Mouse (Mus musculus) adrenal gland, postnatal 36 days (tissue): ENCODE data around the gene Cnot4. TPM values are rescaled to one million over a fixed set of nuclear protein-coding genes. Genes with fewer than 3 reads are reported as not detected.

Source experiments
- DNase-seq, 2 experiments: peaks; one replicate each; pipeline ENCODE4 v3.0.0; 2021; ENCODE audit warnings: mixed read lengths in 1 of 2
- total RNA-seq, 2 experiments: library from RNA; stranded (reverse); gene quantifications; 2 replicates each; pipeline ENCODE4 v1.2.3; 2021

Gene Cnot4
- total RNA-seq, 2 experiments from 2014 or later, result 23.3 to 33.5 TPM

DNA sequence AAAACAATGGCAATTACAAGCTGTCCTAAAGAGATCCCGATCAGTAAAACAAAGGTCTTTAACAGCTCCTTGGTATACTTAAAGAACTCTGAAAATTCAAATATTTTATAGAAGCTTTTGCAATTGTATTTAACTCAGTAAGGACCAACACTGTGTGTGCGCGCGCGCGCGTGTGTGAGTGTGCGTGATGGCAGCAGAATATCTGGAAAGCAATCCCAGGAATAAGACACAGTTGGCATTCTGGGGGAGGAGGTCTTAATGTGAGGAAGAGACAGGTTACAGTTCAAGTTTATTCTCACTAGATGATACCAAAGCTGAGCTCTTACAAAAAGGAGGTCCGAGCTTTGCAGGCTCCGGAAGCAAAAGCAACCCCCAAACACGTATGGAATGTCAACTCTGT, 100.2 kb downstream of the Cnot4 start:
- no peak for DNase-seq

DNA sequence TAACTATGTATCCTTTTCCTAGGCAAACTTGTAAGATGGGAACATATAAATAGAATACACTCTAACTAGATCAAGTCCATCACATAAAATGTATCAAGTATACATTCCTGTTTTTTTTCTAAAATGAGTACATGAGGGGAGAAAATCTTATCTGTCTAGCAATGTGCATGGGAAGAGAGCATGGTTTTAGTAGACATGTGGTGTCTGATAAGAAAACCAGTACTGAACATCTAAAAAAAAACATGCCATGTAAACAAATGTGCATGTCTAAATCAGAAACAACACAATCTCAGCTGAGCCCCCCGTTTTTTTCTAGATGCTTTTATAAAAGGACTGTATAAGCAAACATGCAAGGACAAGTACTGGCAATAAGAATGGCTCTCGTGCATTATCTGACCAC, 100.8 kb downstream of the Cnot4 start:
- no peak for DNase-seq

DNA sequence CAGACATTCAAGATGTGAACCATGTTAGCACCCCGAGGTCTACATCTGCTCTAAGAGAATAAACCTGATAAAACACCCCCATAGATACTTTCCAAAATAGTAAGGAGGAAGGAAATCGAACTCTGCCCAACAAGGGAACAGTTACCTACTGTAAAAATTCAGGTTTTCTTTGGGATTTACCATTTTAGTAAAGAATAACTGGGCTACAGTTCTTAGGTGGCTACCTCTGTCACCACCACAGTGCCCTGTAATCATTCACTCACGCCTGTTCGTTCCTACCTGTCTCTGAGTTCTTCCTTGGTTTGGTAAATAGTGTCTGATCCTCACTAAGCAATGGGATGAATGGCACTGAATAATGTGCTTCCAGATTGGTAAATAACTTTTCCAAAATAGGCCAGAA, 102.7 kb downstream of the Cnot4 start:
- no peak for DNase-seq

DNA sequence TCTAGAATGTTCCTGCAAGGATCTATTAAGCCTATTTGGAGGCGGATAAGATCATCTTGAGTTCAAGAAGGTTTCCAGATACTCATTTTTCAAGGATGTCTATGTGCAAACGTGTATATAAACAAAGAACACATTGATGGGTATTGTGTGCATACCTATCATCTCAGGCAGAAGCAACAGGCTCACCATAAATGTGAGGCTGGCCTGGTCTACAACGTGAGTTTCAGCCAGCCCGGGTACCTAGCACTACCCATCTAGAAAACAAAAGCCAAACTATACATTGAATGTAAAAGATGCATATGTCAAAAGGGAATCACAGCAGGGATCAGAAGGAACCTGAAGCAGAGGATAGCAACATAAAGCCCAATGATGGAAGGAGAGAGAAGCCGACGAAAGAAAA, 103.3 kb downstream of the Cnot4 start:
- no peak for DNase-seq

DNA sequence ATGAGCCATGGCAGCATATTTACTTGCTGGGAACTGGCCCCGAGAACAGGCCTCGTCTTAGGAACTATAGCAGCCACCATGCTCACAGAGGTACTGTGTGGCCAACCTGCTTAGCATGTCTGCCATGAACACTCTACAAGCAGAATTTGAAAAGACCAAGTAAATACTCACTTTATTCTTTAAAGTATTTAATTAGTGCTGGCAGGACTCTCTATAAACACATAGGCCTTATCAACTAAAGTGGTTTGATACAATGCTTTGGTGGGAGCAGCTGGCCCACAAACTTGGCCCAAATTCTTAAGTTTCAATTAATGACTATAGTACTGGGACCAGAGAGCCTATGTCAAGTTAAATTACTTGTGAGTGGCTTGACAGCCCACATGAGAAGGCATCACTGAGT, 105.5 kb downstream of the Cnot4 start:
- no peak for DNase-seq

DNA sequence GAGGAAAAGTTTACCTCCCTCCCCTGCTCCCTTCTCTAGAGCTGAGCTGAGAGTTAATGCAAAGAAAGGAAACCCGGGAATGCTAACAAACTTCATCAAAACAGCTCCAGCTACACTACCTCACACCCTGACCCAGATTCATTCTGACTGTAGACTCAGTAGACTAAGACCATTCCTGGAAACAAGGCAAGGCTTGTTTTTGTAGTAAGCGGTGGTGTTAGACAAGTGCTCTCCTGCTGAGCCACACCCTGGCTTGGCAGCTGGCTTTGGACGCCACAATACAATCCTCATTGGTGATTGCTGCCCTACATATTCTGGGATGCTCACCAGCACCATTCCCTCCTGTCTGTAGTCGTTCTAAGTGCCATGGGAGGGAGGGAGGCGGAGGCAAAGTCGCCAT, 106.3 kb downstream of the Cnot4 start:
- DNase-seq, result no peak

DNA sequence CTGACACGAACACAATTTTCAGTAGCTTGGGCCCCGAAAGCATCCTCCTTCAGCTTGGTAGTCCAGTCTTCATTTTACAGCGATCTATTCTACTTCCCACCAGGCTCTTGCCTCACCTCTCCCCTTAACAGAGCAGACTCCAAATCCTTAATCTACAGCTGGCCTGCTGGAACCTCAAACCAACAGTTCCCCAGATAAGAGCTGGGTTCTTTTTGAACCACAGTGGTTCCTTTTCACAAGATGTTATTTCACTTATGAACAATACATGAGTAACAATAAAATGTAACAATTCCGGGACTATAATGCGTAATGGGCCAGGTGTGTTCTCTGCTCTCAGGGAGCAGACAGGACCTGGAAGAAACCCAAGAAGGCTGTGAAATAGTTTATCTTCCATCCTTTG, 116.9 kb downstream of the Cnot4 start:
- DNase-seq, result no peak

DNA sequence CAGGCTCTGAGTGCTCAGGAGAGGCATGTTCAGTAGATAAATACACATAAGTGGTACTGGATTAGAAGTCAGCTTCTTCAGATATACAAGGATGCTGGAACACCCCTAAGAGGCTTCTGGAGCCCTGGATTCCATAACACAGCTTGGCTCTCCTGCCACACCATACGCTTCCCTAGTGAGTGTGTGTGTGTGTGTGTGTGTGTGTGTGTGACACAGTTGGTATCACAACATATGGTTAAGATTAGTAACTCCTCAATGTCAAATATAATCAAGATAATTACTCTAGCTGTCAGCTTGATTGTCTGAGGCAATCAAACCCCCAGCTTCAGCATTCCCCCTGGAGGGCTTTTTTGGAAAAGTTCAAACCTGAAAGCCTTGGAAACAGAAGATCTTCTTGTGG, 121.6 kb downstream of the Cnot4 start:
- DNase-seq, result no peak

DNA sequence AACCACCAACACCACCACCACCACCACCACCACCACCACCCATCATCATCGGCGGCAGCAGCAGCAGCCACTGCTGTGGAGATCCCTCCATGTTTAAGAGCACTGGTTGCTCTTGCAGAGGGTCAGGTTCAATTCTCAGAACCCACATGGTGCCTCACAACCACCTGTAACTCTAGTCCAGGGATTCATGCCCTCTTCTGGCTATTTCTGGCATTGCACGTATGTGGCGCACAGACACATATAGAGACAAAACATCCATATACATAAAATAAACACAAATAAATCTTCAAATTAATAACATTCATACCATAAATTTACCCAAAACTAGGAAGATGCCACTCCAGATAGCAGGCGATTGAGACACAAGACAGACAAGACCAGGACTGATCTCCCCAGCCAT, 122.8 kb downstream of the Cnot4 start:
- DNase-seq, result no peak

DNA sequence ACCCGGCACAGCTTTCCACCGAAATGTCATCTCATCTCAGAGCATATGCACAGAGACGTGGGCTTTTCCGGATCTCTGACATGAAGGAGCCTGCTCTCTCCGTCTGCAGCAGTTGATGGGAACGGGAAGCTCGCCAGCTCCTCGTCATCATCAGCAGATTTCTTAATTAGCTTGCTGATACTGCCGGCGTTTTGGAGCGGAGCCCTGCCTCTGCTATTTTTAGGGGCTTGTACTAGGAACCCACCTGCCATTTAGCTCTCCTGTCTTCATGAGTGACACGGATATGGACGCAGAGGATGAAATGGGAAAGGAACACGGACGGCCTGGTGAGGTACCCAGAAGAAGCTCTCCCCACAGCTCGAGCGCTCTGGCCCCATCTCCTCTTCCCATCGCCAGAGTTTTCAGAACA, 131.3 kb downstream of the Cnot4 start:
- no peak for DNase-seq

DNA sequence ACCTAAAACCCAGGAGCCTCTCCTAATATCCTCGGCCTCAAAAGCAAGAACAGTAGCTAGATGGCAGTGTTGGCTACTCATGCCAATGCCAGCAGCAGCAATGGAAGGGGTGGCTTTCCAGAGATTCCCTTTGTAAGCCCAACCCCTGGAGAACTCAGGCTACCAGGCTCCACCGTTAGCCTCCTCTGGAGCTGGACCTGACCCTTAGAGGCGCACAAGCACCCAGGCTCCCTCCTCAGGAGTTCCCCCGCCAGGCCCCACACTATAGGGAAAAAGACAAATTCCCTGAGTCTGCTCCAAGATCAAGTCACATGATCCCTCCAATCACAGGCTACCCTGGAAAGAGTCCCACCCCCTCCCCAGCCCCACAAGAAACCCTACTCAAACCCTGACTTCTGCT, 134.4 kb downstream of the Cnot4 start:
- DNase-seq, result peak; percentile 22 to 24

DNA sequence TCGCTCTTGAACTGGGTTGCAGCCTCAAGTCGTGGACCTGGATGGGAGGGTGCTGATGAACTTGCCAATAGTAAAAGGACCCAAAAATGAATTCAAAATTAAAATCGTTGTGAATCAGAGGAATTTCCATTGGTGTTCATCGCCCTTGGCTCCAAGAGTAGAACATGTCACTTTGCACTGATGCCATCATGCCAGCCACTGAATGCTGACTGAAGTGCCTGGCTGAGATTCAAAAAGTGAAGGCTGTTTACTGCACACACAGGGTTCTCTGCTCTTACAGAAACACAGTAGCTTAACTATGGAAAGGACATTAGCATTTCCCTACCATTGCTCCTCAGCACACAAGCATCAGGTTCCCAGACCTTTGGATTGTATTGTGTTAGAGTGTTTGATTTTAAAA, 137.0 kb downstream of the Cnot4 start:
- DNase-seq, result no peak

DNA sequence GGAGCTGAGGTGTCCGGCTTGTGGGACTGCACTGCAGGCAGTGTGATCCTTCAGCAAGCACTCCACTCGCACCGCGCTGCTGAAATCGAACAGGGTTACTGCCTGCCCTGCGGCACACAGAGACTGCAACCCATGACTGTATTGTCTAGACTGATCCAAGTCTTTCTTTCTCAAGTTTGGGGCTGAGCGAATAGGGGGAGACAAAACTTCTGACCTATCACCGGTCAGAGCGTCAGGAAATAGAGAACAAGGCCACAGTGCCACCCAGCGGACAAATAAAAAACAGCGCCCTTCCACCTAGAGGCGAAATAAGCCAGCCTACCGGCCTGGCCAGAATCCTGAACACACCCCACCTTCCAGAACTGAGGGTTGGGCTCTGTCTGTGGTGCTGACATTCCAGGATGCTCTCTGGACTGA, 138.3 kb downstream of the Cnot4 start:
- DNase-seq, result peak; percentile 83 to 85

DNA sequence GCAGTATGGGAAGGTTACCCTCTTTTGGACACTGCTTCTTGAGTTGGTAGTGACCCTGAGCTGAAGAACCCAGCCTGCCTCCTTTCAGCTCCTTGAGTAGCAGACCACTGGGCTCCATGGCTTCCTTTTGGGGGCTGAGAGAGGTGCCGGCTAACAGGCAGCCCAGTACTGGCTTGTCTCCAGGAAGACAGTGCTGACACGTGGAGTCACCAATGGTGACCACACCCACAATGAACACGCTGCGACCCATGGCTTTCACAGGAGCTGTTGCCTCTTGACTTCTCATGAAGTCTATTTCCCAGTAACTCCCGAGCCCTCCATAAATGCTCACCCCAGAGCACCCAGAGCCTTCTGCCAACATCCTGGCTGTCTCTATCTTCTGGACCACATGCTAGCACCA, 138.8 kb downstream of the Cnot4 start:
- DNase-seq, result no peak

DNA sequence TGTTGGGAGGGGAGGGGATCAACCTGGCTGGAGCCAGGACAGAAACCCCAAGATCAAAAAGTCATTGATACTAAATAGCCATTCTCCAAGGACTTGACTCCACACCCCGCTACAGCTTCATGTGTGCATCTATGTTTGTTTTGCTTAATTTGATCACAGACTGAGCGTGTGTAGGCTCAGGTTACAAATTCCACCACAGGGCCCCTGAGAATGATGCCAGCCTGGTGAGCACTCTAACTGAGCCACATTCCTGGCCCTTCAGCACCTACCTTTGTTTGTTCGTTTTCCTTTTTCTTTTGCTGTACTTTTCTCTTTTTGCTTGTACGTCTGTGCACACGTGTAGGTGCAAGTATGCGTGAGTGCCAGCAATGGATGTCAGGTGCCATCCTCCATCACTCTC, 144.3 kb downstream of the Cnot4 start:
- no peak for DNase-seq

DNA sequence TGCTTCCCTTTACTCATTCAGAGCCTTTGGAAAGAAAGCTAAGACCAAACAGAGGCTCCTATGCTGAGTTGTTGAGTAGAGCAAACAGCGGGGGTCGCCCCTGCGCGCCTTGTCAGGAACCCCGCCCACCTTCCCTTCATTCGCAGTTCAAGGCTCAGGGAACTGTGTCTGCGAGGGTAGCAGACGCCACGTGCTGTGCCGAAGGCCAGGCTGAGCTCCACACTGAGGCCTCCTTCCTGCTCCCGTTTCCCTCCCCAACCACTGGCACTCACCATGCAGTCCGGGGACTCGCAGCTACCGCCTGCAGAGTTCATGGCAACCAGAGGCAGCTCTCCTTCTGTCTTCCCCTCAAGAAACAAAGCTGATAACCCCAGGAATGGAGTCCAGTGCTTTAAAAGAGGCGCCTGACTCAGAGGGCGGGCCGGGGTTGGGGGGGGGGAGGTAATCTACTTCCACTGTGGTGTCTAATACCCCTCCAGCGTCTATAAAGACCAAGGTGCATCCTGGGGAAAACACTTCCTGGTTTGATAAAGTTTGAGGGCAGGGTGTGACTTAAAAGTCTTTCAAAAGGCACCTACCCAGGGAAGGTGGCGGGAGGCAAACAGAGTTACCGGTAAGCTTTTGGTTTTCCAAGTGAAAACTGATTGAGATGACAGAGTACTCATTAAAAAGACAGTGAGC, 145.3 kb downstream of the Cnot4 start, which contains the start of gene Slc23a4:
Gene Slc23a4, minus strand, starts transcription at position 324 of the 681 bp plus-strand sequence.
- peak in 1 of 2 experiments; percentile 8 for DNase-seq

DNA sequence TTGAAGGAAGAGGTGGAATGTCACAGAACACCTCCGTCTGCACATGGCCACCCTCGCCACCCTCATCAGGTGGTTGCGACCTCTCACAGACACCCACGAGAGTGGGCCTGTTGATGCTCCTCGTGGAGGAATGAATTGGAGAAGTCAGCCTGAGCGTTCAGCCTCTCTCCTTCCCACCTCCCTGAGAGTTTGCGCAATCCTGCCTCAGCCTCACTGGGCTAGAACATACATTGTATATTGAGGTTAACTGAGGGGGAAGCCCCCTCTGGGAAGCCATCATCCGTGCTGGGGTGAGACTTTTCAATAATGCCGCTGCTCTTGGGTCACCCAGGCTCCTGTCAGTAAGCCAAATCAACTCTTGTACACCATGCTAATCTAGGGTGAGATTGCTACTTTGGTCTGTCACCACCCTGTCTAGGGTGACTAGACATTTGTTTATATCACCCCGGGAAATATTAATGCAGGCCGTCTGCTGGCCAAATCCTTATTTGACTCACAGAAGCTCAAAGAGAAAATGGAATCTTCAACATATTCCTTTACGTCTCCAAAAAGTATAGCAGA, 146.4 kb downstream of the Cnot4 start:
- DNase-seq, result no peak

DNA sequence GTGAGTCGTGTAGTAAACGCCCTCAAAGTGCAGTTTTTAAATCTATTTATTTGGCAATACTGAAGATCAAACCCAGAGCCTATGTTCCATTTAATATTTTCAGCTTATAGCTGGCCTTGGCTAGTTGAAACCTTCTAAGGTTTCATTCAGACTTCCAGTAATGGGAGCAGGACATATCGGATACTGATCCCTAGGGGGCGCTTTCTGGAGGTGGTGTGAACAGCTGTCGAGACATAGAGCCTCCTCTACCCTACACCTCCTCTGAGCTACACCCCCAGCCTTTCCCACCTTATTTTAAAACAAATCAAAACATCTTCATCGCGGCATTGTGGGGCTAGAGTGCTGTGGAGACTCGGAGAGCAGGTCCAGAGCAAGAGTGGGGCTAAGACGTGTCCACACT, 152.9 kb downstream of the Cnot4 start:
- no peak for DNase-seq

DNA sequence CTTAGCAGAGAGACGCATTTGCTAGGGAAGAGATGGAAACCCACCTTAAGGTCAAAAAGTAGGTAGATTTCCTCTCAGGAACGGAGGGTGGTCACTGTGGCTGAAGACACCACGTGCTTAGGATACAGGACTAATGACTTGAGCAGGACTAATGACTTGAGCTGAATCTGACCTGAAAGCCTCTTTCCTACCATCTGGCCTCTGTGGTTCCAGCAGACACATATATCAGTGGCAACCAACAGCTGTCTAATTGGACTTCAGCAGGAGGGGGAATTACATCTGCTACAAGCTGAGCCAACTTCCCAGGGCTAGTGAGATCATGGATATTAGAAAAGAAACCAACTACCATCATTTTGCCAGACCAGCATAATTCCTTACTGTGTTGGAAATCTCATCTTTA, 154.2 kb downstream of the Cnot4 start:
- DNase-seq, result no peak

Other genes starting within 250 kb of the Cnot4 start
- 10 to 100 TPM; 13.9 to 14.9 TPM for gene Wdr91, start 222.8 kb downstream of the Cnot4 start, total RNA-seq
- not detected for gene Stra8, start 213.6 kb downstream of the Cnot4 start, total RNA-seq
- under 1 TPM; 0.20 to 0.36 TPM for gene Slc23a4, start 145.3 kb downstream of the Cnot4 start, total RNA-seq
- gene Nup205, start 43.7 kb upstream of the Cnot4 start, total RNA-seq, result 10 to 100 TPM; 31.6 to 42.0 TPM
- under 1 TPM; 0.46 TPM for gene Slc13a4, start 174.4 kb upstream of the Cnot4 start, total RNA-seq
- 1 to 10 TPM; 1.7 to 4.6 TPM for gene Fam180a, start 192.4 kb upstream of the Cnot4 start, total RNA-seq